Mouse (Mus musculus): ENCODE results near the gene Poc5. TPM values are rescaled to one million over a fixed set of nuclear protein-coding genes. Genes with fewer than 3 reads are reported as not detected.
A peak's percentile ranks its signal among the peaks of the same experiment; 100 is the strongest.

Gene Poc5
- total and polyA plus RNA-seq, 2 experiments from 2014 or later = 22.4 to 34.9 TPM

- WGBS = 93% methylated on average over 5 of the region's 5 CpGs
- H3K27ac ChIP-seq (ENCODE audit: low read depth, low read length) = no peak overlapping the region
- ATAC-seq (no peak), DNase-seq (no peak)
- no peaks in the 10 kb centered on the region for H3K4me1 ChIP-seq (ENCODE audit: insufficient read depth)
- H3K4me3 ChIP-seq (ENCODE audit: low read depth, low read length) = no peak overlapping the region
- no peaks in the 10 kb centered on the region for H3K27me3 ChIP-seq (ENCODE audit: insufficient read depth, low read length)
- H3K9ac ChIP-seq = no peak overlapping the region
- H3K9me3 ChIP-seq (ENCODE audit: low read length) = no peaks in the 10 kb centered on the region
- H3K4me2 ChIP-seq (ENCODE audit: low read depth) = no peak overlapping the region
- TF ChIP-seq CTCF (IDR thresholded peaks at IDR 0.05; ENCODE audit: low read depth) = no peak
- no peaks in the 10 kb centered on the region for H3K36me3 ChIP-seq (ENCODE audit: insufficient read depth)
These were observed 69.5 kb downstream of the Poc5 start for GRCm38 (mm10) chr13:96457566-96457965.

- 73% methylated on average over 5 of the region's 5 CpGs for WGBS
- Histone ChIP-seq H3K27me3 (ENCODE audit: insufficient read depth, low read length) (no peaks in the 10 kb centered on the region), H3K27ac (ENCODE audit: low read depth, low read length) (no peak overlapping the region), H3K9ac (no peak overlapping the region), H3K9me3 (ENCODE audit: low read length) (no peaks in the 10 kb centered on the region), H3K36me3 (ENCODE audit: insufficient read depth) (no peaks in the 10 kb centered on the region), H3K4me3 (ENCODE audit: low read depth, low read length) (no peak overlapping the region), H3K4me1 (ENCODE audit: insufficient read depth) (no peaks in the 10 kb centered on the region), H3K4me2 (ENCODE audit: low read depth) (no peak overlapping the region)
- TF ChIP-seq CTCF (IDR thresholded peaks at IDR 0.05; ENCODE audit: low read depth) = no peak
- ATAC-seq = peak; percentile 58; the same call in 1 of the 2 replicates
- DNase-seq = peak; percentile 33
These were observed 69.9 kb downstream of the Poc5 start for GRCm38 (mm10) chr13:96458018-96458417.

DNA sequence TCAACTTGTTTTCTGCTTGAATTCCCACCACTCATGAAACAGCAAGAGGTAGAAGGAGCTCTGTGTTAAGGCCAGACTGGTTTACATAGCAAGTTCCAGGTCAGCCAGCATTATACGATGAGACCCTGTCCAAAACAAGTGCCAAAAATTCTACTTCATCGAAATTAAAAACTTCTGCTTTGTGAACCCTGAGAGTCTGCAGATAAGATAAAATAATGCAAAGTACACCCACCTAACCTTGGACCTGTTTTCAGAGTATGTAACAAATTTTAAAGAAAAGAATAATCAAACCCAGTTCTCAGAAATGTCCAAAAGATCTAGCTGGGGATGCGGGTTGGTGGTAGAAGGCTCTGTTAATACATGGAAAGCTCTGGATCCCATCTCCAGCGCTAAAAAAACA, 70.5 kb downstream of the Poc5 start:
- TF ChIP-seq CTCF (IDR thresholded peaks at IDR 0.05; ENCODE audit: low read depth) = no peak
- WGBS = 89% methylated on average over 4 of the region's 4 CpGs
- H3K4me3 ChIP-seq (ENCODE audit: low read depth, low read length) = no peak overlapping the region
- ATAC-seq (no peak), DNase-seq (no peak)
- no peak overlapping the region for H3K9ac ChIP-seq
- no peaks in the 10 kb centered on the region for H3K9me3 ChIP-seq (ENCODE audit: low read length)
- no peak overlapping the region for H3K4me2 ChIP-seq (ENCODE audit: low read depth)
- H3K27me3 ChIP-seq (ENCODE audit: insufficient read depth, low read length) = no peaks in the 10 kb centered on the region
- no peaks in the 10 kb centered on the region for H3K4me1 ChIP-seq (ENCODE audit: insufficient read depth)
- no peaks in the 10 kb centered on the region for H3K36me3 ChIP-seq (ENCODE audit: insufficient read depth)
- H3K27ac ChIP-seq (ENCODE audit: low read depth, low read length) = no peak overlapping the region

DNA sequence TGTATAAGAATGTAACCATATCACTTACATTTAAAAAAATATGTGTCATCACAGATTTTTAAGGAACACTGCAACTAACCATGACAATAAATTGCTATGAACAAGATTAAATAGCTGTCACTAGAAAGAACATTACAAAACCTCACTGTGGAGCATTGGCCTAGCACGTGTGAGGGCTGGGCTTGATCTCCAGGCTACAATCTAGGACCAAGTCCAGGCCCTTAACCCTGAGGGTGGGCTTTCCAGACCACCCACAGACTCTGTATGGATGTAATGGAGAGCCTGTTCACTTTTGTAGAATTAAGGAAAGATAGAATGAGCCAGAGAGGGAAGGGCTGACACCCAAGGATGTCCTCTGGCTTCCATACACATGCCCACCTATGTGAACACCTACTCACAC, 74.5 kb downstream of the Poc5 start:
- Histone ChIP-seq H3K27me3 (ENCODE audit: insufficient read depth, low read length) (no peaks in the 10 kb centered on the region), H3K9ac (no peak overlapping the region), H3K4me3 (ENCODE audit: low read depth, low read length) (no peak overlapping the region), H3K4me2 (ENCODE audit: low read depth) (no peak overlapping the region), H3K36me3 (ENCODE audit: insufficient read depth) (no peaks in the 10 kb centered on the region), H3K4me1 (ENCODE audit: insufficient read depth) (no peaks in the 10 kb centered on the region), H3K9me3 (ENCODE audit: low read length) (no peaks in the 10 kb centered on the region), H3K27ac (ENCODE audit: low read depth, low read length) (no peak overlapping the region)
- WGBS = 67% methylated on average over 1 of the region's 1 CpGs
- TF ChIP-seq CTCF (IDR thresholded peaks at IDR 0.05; ENCODE audit: low read depth) = no peak
- no peak for ATAC-seq
- DNase-seq = no peak

- peak; percentile 20; the same call in 1 of the 2 replicates for ATAC-seq
- Histone ChIP-seq H3K27ac (ENCODE audit: low read depth, low read length) (no peak overlapping the region), H3K4me2 (ENCODE audit: low read depth) (no peak overlapping the region), H3K4me3 (ENCODE audit: low read depth, low read length) (no peak overlapping the region), H3K4me1 (ENCODE audit: insufficient read depth) (no peaks in the 10 kb centered on the region), H3K9me3 (ENCODE audit: low read length) (no peaks in the 10 kb centered on the region), H3K27me3 (ENCODE audit: insufficient read depth, low read length) (no peaks in the 10 kb centered on the region), H3K36me3 (ENCODE audit: insufficient read depth) (no peaks in the 10 kb centered on the region), H3K9ac (no peak overlapping the region)
- no peak for TF ChIP-seq CTCF (IDR thresholded peaks at IDR 0.05; ENCODE audit: low read depth)
- DNase-seq = no peak
- 65% methylated on average over 5 of the region's 5 CpGs for WGBS
These were observed 77.2 kb downstream of the Poc5 start for GRCm38 (mm10) chr13:96465315-96465714.

Small RNAs within 50 kb of the gene (microRNA-seq; reads per million reads assigned to microRNA genes)
- gene Gm25213 = 0 reads per million in 2 experiments

Other genes starting within 250 kb of the Poc5 start
- gene Ankdd1b, start 82.9 kb downstream of the Poc5 start, total RNA-seq (2014; rRNA removed) = 0.15 TPM in 1 of 2 replicates, not detected in the other
- gene Ankdd1b, start 82.9 kb downstream of the Poc5 start, polyA plus RNA-seq (2015; fragmentation: Nextera tagmentation; extraction: Ambion mirVana) = not detected in 2 replicates
- gene Gm17622, start 102.4 kb downstream of the Poc5 start, total RNA-seq (2014; rRNA removed) = not detected in 2 replicates
- not detected in 2 replicates for gene Gm17622, start 102.4 kb downstream of the Poc5 start, polyA plus RNA-seq (2015; fragmentation: Nextera tagmentation; extraction: Ambion mirVana)
- gene Polk, start 154.3 kb downstream of the Poc5 start, total RNA-seq (2014; rRNA removed) = 6.4 and 8.0 TPM in 2 replicates
- 2.1 and 3.9 TPM in 2 replicates for gene Polk, start 154.3 kb downstream of the Poc5 start, polyA plus RNA-seq (2015; fragmentation: Nextera tagmentation; extraction: Ambion mirVana)
- gene Col4a3bp, start 154.3 kb downstream of the Poc5 start, total RNA-seq (2014; rRNA removed) = 36.4 and 40.9 TPM in 2 replicates
- 2.6 and 5.7 TPM in 2 replicates for gene Col4a3bp, start 154.3 kb downstream of the Poc5 start, polyA plus RNA-seq (2015; fragmentation: Nextera tagmentation; extraction: Ambion mirVana)